Mouse (Mus musculus): ENCODE measurements around the gene Uvrag. TPM values are rescaled to one million over a fixed set of nuclear protein-coding genes. Genes with fewer than 3 reads are reported as not detected.
A peak's percentile ranks its signal among the peaks of the same experiment; 100 is the strongest.

Gene Uvrag
- polyA plus RNA-seq (2014; fragmentation: Nextera tagmentation; extraction: Ambion mirVana) = 16.5 and 18.2 TPM in 2 replicates

- peak within 1 kb of the TSS; percentile 83 for H3K27ac ChIP-seq (replicated peaks; ENCODE audit: low read depth, low read length)
- peak within 1 kb of the TSS; percentile 81 for H3K4me2 ChIP-seq (ENCODE audit: low read depth, low read length)
- WGBS = 1% methylated on average over 36 of the region's 51 CpGs
- peaks cover 10% of the 10 kb centered on the region for H3K4me1 ChIP-seq (ENCODE audit: control insufficient read depth, insufficient read depth, low read length)
- no peaks in the 10 kb centered on the region for H3K27me3 ChIP-seq (replicated peaks; ENCODE audit: control insufficient read depth, insufficient read depth, low read length)
- ATAC-seq (ENCODE audit: low read depth) (peak; percentile 98), DNase-seq (ENCODE audit: low spot score) (peak; percentile 100)
- H3K36me3 ChIP-seq (ENCODE audit: control insufficient read depth, insufficient read depth, low read length) = no peaks in the 10 kb centered on the region
- H3K9ac ChIP-seq (ENCODE audit: low read depth, low read length) = peak within 1 kb of the TSS; percentile 83
- peak within 1 kb of the TSS; percentile 90 for H3K4me3 ChIP-seq (ENCODE audit: low read depth, low read length)
- H3K9me3 ChIP-seq (ENCODE audit: control insufficient read depth, low read length) = no peaks in the 10 kb centered on the region
These were observed at the start of gene Uvrag for GRCm38 (mm10) chr7:99140984-99141918. TSS of gene Uvrag (minus strand) at chr7:99141141.

DNA sequence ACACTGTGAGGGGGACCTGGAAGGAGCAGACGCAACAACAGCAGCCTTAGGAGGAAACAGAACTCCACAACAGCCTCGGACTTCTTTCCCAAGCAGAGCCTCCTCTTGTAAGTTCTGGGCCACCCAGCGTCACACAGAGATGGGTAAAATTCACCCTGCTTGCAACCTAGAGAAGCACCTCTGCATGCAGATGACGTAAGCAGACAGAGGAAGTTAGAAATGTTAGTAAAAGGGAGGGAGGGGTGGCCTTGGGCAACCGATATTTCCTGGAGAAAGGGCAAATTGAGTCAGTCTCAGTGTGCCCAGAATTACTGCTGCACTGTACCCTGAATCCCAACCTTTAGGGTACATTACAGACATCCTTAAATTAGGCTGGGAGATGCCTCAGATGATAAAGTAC lies 48.9 kb upstream of the Uvrag start:
- Histone ChIP-seq H3K9me3 (ENCODE audit: control insufficient read depth, low read length) (no peaks in the 10 kb centered on the region), H3K36me3 (ENCODE audit: control insufficient read depth, insufficient read depth, low read length) (no peaks in the 10 kb centered on the region), H3K4me3 (ENCODE audit: low read depth, low read length) (no peak overlapping the region), H3K9ac (ENCODE audit: low read depth, low read length) (no peak overlapping the region), H3K27ac (replicated peaks; ENCODE audit: low read depth, low read length) (no peak overlapping the region), H3K27me3 (replicated peaks; ENCODE audit: control insufficient read depth, insufficient read depth, low read length) (no peaks in the 10 kb centered on the region), H3K4me1 (ENCODE audit: control insufficient read depth, insufficient read depth, low read length) (no peaks in the 10 kb centered on the region), H3K4me2 (ENCODE audit: low read depth, low read length) (no peak overlapping the region)
- DNase-seq (ENCODE audit: low spot score) (no peak), ATAC-seq (ENCODE audit: low read depth) (no peak)
- 71% methylated on average over 5 of the region's 5 CpGs for WGBS

DNA sequence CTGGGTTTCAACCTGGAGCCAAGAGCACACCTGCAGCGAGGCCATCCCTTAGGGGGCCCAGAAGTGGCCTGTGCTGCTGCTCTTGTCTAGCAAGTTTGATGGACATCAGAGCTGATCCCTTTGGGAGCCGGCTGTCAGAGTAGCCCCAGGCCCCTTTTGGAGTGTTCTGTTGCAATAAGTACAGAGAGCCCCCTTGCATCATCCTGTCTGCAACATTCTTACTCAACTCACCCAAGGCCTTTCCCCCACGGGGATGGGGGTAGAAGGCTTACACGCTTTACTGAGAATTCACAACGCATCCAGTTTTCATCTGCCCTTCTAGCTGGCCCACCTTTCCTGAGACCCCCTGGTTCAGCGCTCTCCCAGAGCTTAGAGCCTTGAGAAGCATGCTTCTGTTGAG lies 47.7 kb upstream of the Uvrag start:
- no peaks in the 10 kb centered on the region for H3K4me1 ChIP-seq (ENCODE audit: control insufficient read depth, insufficient read depth, low read length)
- DNase-seq (ENCODE audit: low spot score) = no peak
- ATAC-seq (ENCODE audit: low read depth) = no peak
- 82% methylated on average over 4 of the region's 6 CpGs for WGBS
- H3K9me3 ChIP-seq (ENCODE audit: control insufficient read depth, low read length) = no peaks in the 10 kb centered on the region
- no peaks in the 10 kb centered on the region for H3K27me3 ChIP-seq (replicated peaks; ENCODE audit: control insufficient read depth, insufficient read depth, low read length)
- H3K36me3 ChIP-seq (ENCODE audit: control insufficient read depth, insufficient read depth, low read length) = no peaks in the 10 kb centered on the region
- H3K9ac ChIP-seq (ENCODE audit: low read depth, low read length) = no peak overlapping the region
- H3K27ac ChIP-seq (replicated peaks; ENCODE audit: low read depth, low read length) = no peak overlapping the region
- no peak overlapping the region for H3K4me3 ChIP-seq (ENCODE audit: low read depth, low read length)
- no peak overlapping the region for H3K4me2 ChIP-seq (ENCODE audit: low read depth, low read length)

- no peak overlapping the region for H3K9ac ChIP-seq (ENCODE audit: low read depth, low read length)
- 86% methylated on average over 5 of the region's 5 CpGs for WGBS
- ATAC-seq (ENCODE audit: low read depth) = no peak
- H3K4me2 ChIP-seq (ENCODE audit: low read depth, low read length) = no peak overlapping the region
- no peaks in the 10 kb centered on the region for H3K9me3 ChIP-seq (ENCODE audit: control insufficient read depth, low read length)
- H3K4me3 ChIP-seq (ENCODE audit: low read depth, low read length) = no peak overlapping the region
- no peak overlapping the region for H3K27ac ChIP-seq (replicated peaks; ENCODE audit: low read depth, low read length)
- no peaks in the 10 kb centered on the region for H3K4me1 ChIP-seq (ENCODE audit: control insufficient read depth, insufficient read depth, low read length)
- no peaks in the 10 kb centered on the region for H3K27me3 ChIP-seq (replicated peaks; ENCODE audit: control insufficient read depth, insufficient read depth, low read length)
- no peaks in the 10 kb centered on the region for H3K36me3 ChIP-seq (ENCODE audit: control insufficient read depth, insufficient read depth, low read length)
- no peak for DNase-seq (ENCODE audit: low spot score)
These were observed 46.5 kb upstream of the Uvrag start for GRCm38 (mm10) chr7:99187451-99187850.

DNA sequence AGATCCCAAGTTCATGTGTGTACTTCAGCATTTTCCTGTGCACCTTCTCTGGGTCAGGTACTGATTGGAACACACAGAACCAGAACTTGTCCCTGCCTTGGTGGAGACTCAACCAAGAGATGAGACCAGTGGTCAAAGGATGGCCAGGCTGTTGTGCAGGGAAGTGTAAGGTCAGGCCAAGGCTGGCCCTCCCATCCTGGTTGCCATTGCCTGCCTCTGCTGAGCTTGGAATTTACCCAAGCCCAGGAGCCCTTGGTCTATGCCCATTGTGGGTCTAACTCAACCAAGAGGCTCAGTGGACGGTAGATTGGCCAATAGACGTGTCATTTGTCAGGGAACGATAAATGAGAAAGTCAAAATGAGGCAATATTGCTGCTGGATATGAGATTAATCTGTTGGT lies 44.5 kb upstream of the Uvrag start:
- no peaks in the 10 kb centered on the region for H3K27me3 ChIP-seq (replicated peaks; ENCODE audit: control insufficient read depth, insufficient read depth, low read length)
- H3K27ac ChIP-seq (replicated peaks; ENCODE audit: low read depth, low read length) = no peak overlapping the region
- peaks cover 4% of the 10 kb centered on the region for H3K4me1 ChIP-seq (ENCODE audit: control insufficient read depth, insufficient read depth, low read length)
- no peak for DNase-seq (ENCODE audit: low spot score)
- no peaks in the 10 kb centered on the region for H3K9me3 ChIP-seq (ENCODE audit: control insufficient read depth, low read length)
- H3K4me3 ChIP-seq (ENCODE audit: low read depth, low read length) = no peak overlapping the region
- no peaks in the 10 kb centered on the region for H3K36me3 ChIP-seq (ENCODE audit: control insufficient read depth, insufficient read depth, low read length)
- no peak overlapping the region for H3K9ac ChIP-seq (ENCODE audit: low read depth, low read length)
- H3K4me2 ChIP-seq (ENCODE audit: low read depth, low read length) = no peak overlapping the region
- 88% methylated on average over 3 of the region's 3 CpGs for WGBS
- ATAC-seq (ENCODE audit: low read depth) = no peak

GRCm38 (mm10) chr7:99183751-99184150 lies 42.8 kb upstream of the Uvrag start:
- H3K4me1 ChIP-seq (ENCODE audit: control insufficient read depth, insufficient read depth, low read length) = peaks cover 4% of the 10 kb centered on the region
- no peak overlapping the region for H3K27ac ChIP-seq (replicated peaks; ENCODE audit: low read depth, low read length)
- no peaks in the 10 kb centered on the region for H3K9me3 ChIP-seq (ENCODE audit: control insufficient read depth, low read length)
- peak overlapping the region; percentile 93; the same call in 1 of the 2 replicates for H3K4me2 ChIP-seq (ENCODE audit: low read depth, low read length)
- H3K36me3 ChIP-seq (ENCODE audit: control insufficient read depth, insufficient read depth, low read length) = no peaks in the 10 kb centered on the region
- no peaks in the 10 kb centered on the region for H3K27me3 ChIP-seq (replicated peaks; ENCODE audit: control insufficient read depth, insufficient read depth, low read length)
- ATAC-seq (ENCODE audit: low read depth) (no peak), DNase-seq (ENCODE audit: low spot score) (no peak)
- H3K4me3 ChIP-seq (ENCODE audit: low read depth, low read length) = no peak overlapping the region
- WGBS = 66% methylated on average over 6 of the region's 6 CpGs
- no peak overlapping the region for H3K9ac ChIP-seq (ENCODE audit: low read depth, low read length)

DNA sequence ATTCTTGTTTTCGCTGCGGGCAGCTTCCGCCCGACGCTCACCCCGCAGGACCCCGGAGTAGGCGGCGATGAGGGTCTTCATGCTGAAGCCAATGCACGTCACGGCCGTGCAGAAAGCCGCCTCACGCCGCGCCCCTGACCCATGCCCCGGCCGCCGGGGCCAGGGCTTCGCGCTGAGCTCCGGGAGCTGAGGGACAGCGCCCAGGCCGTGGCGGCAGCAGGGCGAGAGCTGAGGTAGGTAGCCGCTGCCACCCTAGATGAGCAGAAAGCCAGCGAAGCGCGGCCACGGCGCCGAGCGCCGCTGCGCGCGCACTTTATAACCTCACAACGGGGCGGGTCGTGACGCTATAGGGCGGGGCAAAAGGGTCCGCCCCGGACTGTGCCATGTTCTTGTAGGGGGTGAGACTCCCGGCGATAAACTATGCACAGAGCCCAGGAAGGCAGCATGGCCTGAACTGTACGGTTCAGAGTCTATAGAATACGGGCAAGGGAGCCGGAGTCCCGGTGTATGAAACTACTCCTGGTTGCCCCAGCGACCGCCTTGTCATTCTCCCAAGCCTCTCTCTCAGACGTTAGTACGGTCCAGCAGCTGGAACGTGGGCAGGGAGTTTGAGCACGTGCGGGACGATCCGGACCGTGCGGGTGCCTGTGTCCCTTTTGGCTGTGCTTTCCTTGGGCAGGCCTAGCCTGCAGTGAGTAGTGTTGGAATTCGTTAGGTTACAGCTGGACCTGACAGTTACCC lies 41.7 kb upstream of the Uvrag start, which contains the start of gene Dgat2:
TSS of gene Dgat2 (minus strand) at position 288 of the 741 bp plus-strand sequence.
- Histone ChIP-seq H3K4me1 (ENCODE audit: control insufficient read depth, insufficient read depth, low read length) (peaks cover 4% of the 10 kb centered on the region), H3K4me3 (ENCODE audit: low read depth, low read length) (peak within 1 kb of the TSS; percentile 61), H3K27ac (replicated peaks; ENCODE audit: low read depth, low read length) (peak within 1 kb of the TSS; percentile 56), H3K9me3 (ENCODE audit: control insufficient read depth, low read length) (no peaks in the 10 kb centered on the region), H3K27me3 (replicated peaks; ENCODE audit: control insufficient read depth, insufficient read depth, low read length) (no peaks in the 10 kb centered on the region), H3K4me2 (ENCODE audit: low read depth, low read length) (peak within 1 kb of the TSS; percentile 93), H3K36me3 (ENCODE audit: control insufficient read depth, insufficient read depth, low read length) (no peaks in the 10 kb centered on the region), H3K9ac (ENCODE audit: low read depth, low read length) (peak within 1 kb of the TSS; percentile 79)
- WGBS = under 1% methylated on average over 56 of the region's 63 CpGs
- peak; percentile 94 for DNase-seq (ENCODE audit: low spot score)
- peak; percentile 95 for ATAC-seq (ENCODE audit: low read depth)

DNA sequence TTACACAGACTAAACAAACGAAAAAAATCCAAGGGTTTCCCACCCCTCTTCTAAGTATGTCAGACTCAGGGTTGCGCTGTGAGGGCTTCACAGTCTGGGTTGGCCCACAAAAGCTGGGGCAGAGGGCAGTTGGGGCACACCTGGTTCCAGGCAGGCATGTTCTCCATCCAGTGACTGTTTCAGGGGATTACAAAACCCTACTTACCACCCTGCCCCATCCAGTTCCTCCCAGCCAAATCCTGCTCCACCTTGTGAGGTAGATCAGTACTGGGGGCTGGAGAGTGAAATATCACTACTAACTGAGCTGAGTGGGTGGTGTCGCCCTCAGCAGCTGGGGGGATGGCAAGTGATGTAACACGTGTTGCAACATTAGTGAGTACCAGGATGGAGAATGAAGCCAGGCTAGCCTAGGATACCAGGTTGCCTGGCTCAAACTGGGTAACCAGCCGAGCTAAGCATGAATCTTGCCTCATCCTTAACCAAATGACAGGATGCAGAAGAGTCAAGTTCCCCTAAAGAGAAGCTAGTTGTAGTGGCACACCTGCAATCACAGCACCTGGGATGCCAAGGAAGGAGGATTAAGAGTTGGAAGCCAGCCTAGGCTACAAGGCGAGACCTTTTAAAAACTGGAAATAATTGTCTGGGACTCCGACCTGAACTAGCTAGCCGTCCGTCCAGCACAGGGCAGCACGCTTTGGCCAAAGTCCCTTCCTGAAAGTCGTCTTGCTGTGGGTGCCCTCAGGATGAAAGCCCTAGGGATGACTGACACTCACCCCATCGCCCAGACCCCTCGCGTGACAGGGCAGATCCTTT lies 40.9 kb upstream of the Uvrag start:
- peaks cover 4% of the 10 kb centered on the region for H3K4me1 ChIP-seq (ENCODE audit: control insufficient read depth, insufficient read depth, low read length)
- no peaks in the 10 kb centered on the region for H3K9me3 ChIP-seq (ENCODE audit: control insufficient read depth, low read length)
- H3K4me2 ChIP-seq (ENCODE audit: low read depth, low read length) = peak overlapping the region; percentile 93
- no peaks in the 10 kb centered on the region for H3K27me3 ChIP-seq (replicated peaks; ENCODE audit: control insufficient read depth, insufficient read depth, low read length)
- no peak overlapping the region for H3K27ac ChIP-seq (replicated peaks; ENCODE audit: low read depth, low read length)
- no peaks in the 10 kb centered on the region for H3K36me3 ChIP-seq (ENCODE audit: control insufficient read depth, insufficient read depth, low read length)
- 21% methylated on average over 14 of the region's 14 CpGs for WGBS
- DNase-seq (ENCODE audit: low spot score) = no peak
- H3K9ac ChIP-seq (ENCODE audit: low read depth, low read length) = peak overlapping the region; percentile 79
- peak overlapping the region; percentile 61 for H3K4me3 ChIP-seq (ENCODE audit: low read depth, low read length)
- no peak for ATAC-seq (ENCODE audit: low read depth)
